Mouse (Mus musculus): ENCODE measurements at regions not wholly inside any gene's neighbourhood (a gene's known extent, or its start where the extent isn't known, plus 50 kb on each side); places are given as distances from the start of the nearest gene placed in this dataset.
"Not testable (repeated sequence)": the region's sequence is repeated elsewhere in the genome, so short reads cannot be mapped to it uniquely, and the experiment has no call there.

GRCm38 (mm10) chr2:55211281-55211680, 224.5 kb upstream of the Kcnj3 start:
- in situ Hi-C loops (cut with MboI; ENCODE audit: low sequenced_read_pairs in 2 of 2, unreplicated experiment in 2 of 2), result no loop called here
- H3K36me3 ChIP-seq (ENCODE audit: control insufficient read depth, insufficient read depth, low read length, poor library complexity, severe bottlenecking), result no peaks in the 10 kb centered on the region
- peak overlapping the region; percentile 86; the same call in 1 of the 2 replicates for H3K27ac ChIP-seq (ENCODE audit: insufficient read depth, low read depth, low read length, poor library complexity, severe bottlenecking)
- no peak for DNase-seq (ENCODE audit: low read depth, low spot score)
- no peak overlapping the region for H3K9ac ChIP-seq (ENCODE audit: insufficient read depth, low read depth, low read length, poor library complexity, severe bottlenecking)
- peaks cover 2 to 6% of the 10 kb centered on the region in 2 experiments; a peak in 2 of 4 replicates for H3K4me1 ChIP-seq (ENCODE audit: control insufficient read depth in 2 of 2, insufficient read depth in 2 of 2, low read length in 2 of 2, poor library complexity in 1 of 2)
- TF ChIP-seq MAFK (IDR thresholded peaks at IDR 0.05; ENCODE audit: insufficient read depth, low read depth, low read length) (no peak), ZNF384 (IDR thresholded peaks at IDR 0.05; ENCODE audit: low read depth, low read length) (no peak), ZC3H11A (IDR thresholded peaks at IDR 0.05; ENCODE audit: borderline replicate concordance, low read depth, low read length) (no peak), CHD2 (IDR thresholded peaks at IDR 0.05; ENCODE audit: low read depth, low read length) (no peak), HCFC1 (IDR thresholded peaks at IDR 0.05; ENCODE audit: borderline replicate concordance, insufficient read depth, low read length) (no peak)
- H3K4me3 ChIP-seq (ENCODE audit: insufficient read depth in 1 of 2, low read depth in 1 of 2, low read length in 2 of 2, poor library complexity in 1 of 2, severe bottlenecking in 1 of 2), result no peak overlapping the region
- H3K9me3 ChIP-seq (ENCODE audit: control insufficient read depth, insufficient read depth, low read depth, low read length), result no peaks in the 10 kb centered on the region

GRCm38 (mm10) chr2:55222046-55222445, 213.7 kb upstream of the Kcnj3 start:
- no peaks in the 10 kb centered on the region for H3K9me3 ChIP-seq (ENCODE audit: control insufficient read depth, insufficient read depth, low read depth, low read length)
- no peak overlapping the region for H3K9ac ChIP-seq (ENCODE audit: insufficient read depth, low read depth, low read length, poor library complexity, severe bottlenecking)
- H3K27ac ChIP-seq (ENCODE audit: insufficient read depth, low read depth, low read length, poor library complexity, severe bottlenecking), result peak overlapping the region; percentile 40; the same call in 1 of the 2 replicates
- no peak overlapping the region for H3K4me3 ChIP-seq (ENCODE audit: insufficient read depth in 1 of 2, low read depth in 1 of 2, low read length in 2 of 2, poor library complexity in 1 of 2, severe bottlenecking in 1 of 2)
- H3K4me1 ChIP-seq (ENCODE audit: control insufficient read depth in 2 of 2, insufficient read depth in 2 of 2, low read length in 2 of 2, poor library complexity in 1 of 2), result peaks cover 0 to 5% of the 10 kb centered on the region in 2 experiments; a peak in 1 of 4 replicates
- in situ Hi-C loops (cut with MboI; ENCODE audit: low sequenced_read_pairs in 2 of 2, unreplicated experiment in 2 of 2), result no loop called here
- H3K36me3 ChIP-seq (ENCODE audit: control insufficient read depth, insufficient read depth, low read length, poor library complexity, severe bottlenecking), result no peaks in the 10 kb centered on the region
- no peak for DNase-seq (ENCODE audit: low read depth, low spot score)
- TF ChIP-seq ZNF384 (IDR thresholded peaks at IDR 0.05; ENCODE audit: low read depth, low read length) (no peak), ZC3H11A (IDR thresholded peaks at IDR 0.05; ENCODE audit: borderline replicate concordance, low read depth, low read length) (no peak), CHD2 (IDR thresholded peaks at IDR 0.05; ENCODE audit: low read depth, low read length) (no peak), MAFK (IDR thresholded peaks at IDR 0.05; ENCODE audit: insufficient read depth, low read depth, low read length) (no peak), HCFC1 (IDR thresholded peaks at IDR 0.05; ENCODE audit: borderline replicate concordance, insufficient read depth, low read length) (no peak)

GRCm38 (mm10) chr2:55222741-55223140, 213.0 kb upstream of the Kcnj3 start:
- H3K9ac ChIP-seq (ENCODE audit: insufficient read depth, low read depth, low read length, poor library complexity, severe bottlenecking); H3K27ac ChIP-seq (ENCODE audit: insufficient read depth, low read depth, low read length, poor library complexity, severe bottlenecking); H3K36me3 ChIP-seq (ENCODE audit: control insufficient read depth, insufficient read depth, low read length, poor library complexity, severe bottlenecking); H3K4me1 ChIP-seq (ENCODE audit: control insufficient read depth in 2 of 2, insufficient read depth in 2 of 2, low read length in 2 of 2, poor library complexity in 1 of 2); H3K9me3 ChIP-seq (ENCODE audit: control insufficient read depth, insufficient read depth, low read depth, low read length); DNase-seq (ENCODE audit: low read depth, low spot score); in situ Hi-C loops (cut with MboI; ENCODE audit: low sequenced_read_pairs in 2 of 2, unreplicated experiment in 2 of 2); H3K4me3 ChIP-seq (ENCODE audit: insufficient read depth in 1 of 2, low read depth in 1 of 2, low read length in 2 of 2, poor library complexity in 1 of 2, severe bottlenecking in 1 of 2): not testable (repeated sequence)

- Histone ChIP-seq H3K9ac (ENCODE audit: insufficient read depth, low read depth, low read length, poor library complexity, severe bottlenecking) (no peak overlapping the region), H3K4me3 (ENCODE audit: insufficient read depth in 1 of 2, low read depth in 1 of 2, low read length in 2 of 2, poor library complexity in 1 of 2, severe bottlenecking in 1 of 2) (no peak overlapping the region), H3K4me1 (ENCODE audit: control insufficient read depth in 2 of 2, insufficient read depth in 2 of 2, low read length in 2 of 2, poor library complexity in 1 of 2) (no peaks in the 10 kb centered on the region), H3K27ac (ENCODE audit: insufficient read depth, low read depth, low read length, poor library complexity, severe bottlenecking) (no peak overlapping the region), H3K36me3 (ENCODE audit: control insufficient read depth, insufficient read depth, low read length, poor library complexity, severe bottlenecking) (no peaks in the 10 kb centered on the region), H3K9me3 (ENCODE audit: control insufficient read depth, insufficient read depth, low read depth, low read length) (no peaks in the 10 kb centered on the region)
- in situ Hi-C loops (cut with MboI; ENCODE audit: low sequenced_read_pairs in 2 of 2, unreplicated experiment in 2 of 2), result no loop called here
- TF ChIP-seq ZNF384 (IDR thresholded peaks at IDR 0.05; ENCODE audit: low read depth, low read length), result no peak
- no peak for TF ChIP-seq ZC3H11A (IDR thresholded peaks at IDR 0.05; ENCODE audit: borderline replicate concordance, low read depth, low read length)
- TF ChIP-seq CHD2 (IDR thresholded peaks at IDR 0.05; ENCODE audit: low read depth, low read length), result no peak
- TF ChIP-seq HCFC1 (IDR thresholded peaks at IDR 0.05; ENCODE audit: borderline replicate concordance, insufficient read depth, low read length), result no peak
- no peak for TF ChIP-seq MAFK (IDR thresholded peaks at IDR 0.05; ENCODE audit: insufficient read depth, low read depth, low read length)
- no peak for DNase-seq (ENCODE audit: low read depth, low spot score)
Measured at GRCm38 (mm10) chr2:55228131-55228797, 207.5 kb upstream of the Kcnj3 start.

GRCm38 (mm10) chr2:55231841-55232240, 203.9 kb upstream of the Kcnj3 start:
- DNase-seq (ENCODE audit: low read depth, low spot score), result no peak
- Histone ChIP-seq H3K9me3 (ENCODE audit: control insufficient read depth, insufficient read depth, low read depth, low read length) (no peaks in the 10 kb centered on the region), H3K36me3 (ENCODE audit: control insufficient read depth, insufficient read depth, low read length, poor library complexity, severe bottlenecking) (no peaks in the 10 kb centered on the region), H3K27ac (ENCODE audit: insufficient read depth, low read depth, low read length, poor library complexity, severe bottlenecking) (no peak overlapping the region), H3K4me1 (ENCODE audit: control insufficient read depth in 2 of 2, insufficient read depth in 2 of 2, low read length in 2 of 2, poor library complexity in 1 of 2) (no peaks in the 10 kb centered on the region), H3K4me3 (ENCODE audit: insufficient read depth in 1 of 2, low read depth in 1 of 2, low read length in 2 of 2, poor library complexity in 1 of 2, severe bottlenecking in 1 of 2) (no peak overlapping the region), H3K9ac (ENCODE audit: insufficient read depth, low read depth, low read length, poor library complexity, severe bottlenecking) (no peak overlapping the region)
- in situ Hi-C loops (cut with MboI; ENCODE audit: low sequenced_read_pairs in 2 of 2, unreplicated experiment in 2 of 2), result no loop called here
- TF ChIP-seq ZC3H11A (IDR thresholded peaks at IDR 0.05; ENCODE audit: borderline replicate concordance, low read depth, low read length) (no peak), CHD2 (IDR thresholded peaks at IDR 0.05; ENCODE audit: low read depth, low read length) (no peak), HCFC1 (IDR thresholded peaks at IDR 0.05; ENCODE audit: borderline replicate concordance, insufficient read depth, low read length) (no peak), MAFK (IDR thresholded peaks at IDR 0.05; ENCODE audit: insufficient read depth, low read depth, low read length) (no peak)

All from ES-E14 (cell line).